Mouse (Mus musculus) right cerebral cortex, postnatal 10 days (tissue): ENCODE data around the gene BC049715.
"Not testable (repeated sequence)": the region's sequence is repeated elsewhere in the genome, so short reads cannot be mapped to it uniquely, and the experiment has no call there.

Experiments used
- DNase-seq, 2 experiments: peaks; one replicate each; pipeline ENCODE4 v3.0.0; 2021; ENCODE audit warnings: low spot score in 2 of 2

The BC049715 gene

DNA sequence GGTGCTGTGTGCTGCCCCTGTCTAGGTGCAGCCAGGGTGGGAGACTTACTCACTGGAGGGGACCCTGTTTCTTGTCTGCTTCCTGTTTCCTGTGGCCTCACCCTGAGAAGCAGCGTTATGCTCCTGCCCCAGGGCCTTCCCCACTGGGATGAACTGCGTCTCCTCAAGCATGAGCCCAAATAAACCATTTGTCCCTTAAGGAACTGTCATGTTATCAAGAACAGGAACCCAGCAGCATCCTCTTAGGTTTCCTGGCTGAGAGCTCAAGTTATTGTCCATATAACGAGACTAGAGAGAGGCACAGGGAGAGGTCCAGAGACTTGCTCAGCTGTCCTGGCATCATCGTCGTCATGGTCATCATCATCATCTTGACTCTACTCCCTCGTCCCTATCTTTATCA lies 22.8 kb downstream of the BC049715 start:
- no peak for DNase-seq

GRCm38 (mm10) chr6:136852348-136852747 lies 24.9 kb downstream of the BC049715 start:
- DNase-seq = no peak

GRCm38 (mm10) chr6:136852762-136853161 lies 25.3 kb downstream of the BC049715 start:
- no peak for DNase-seq

- no peak for DNase-seq
These were observed 26.9 kb downstream of the BC049715 start for GRCm38 (mm10) chr6:136854361-136854781.

- no peak for DNase-seq
These were observed 27.8 kb downstream of the BC049715 start for GRCm38 (mm10) chr6:136855183-136855582.

DNA sequence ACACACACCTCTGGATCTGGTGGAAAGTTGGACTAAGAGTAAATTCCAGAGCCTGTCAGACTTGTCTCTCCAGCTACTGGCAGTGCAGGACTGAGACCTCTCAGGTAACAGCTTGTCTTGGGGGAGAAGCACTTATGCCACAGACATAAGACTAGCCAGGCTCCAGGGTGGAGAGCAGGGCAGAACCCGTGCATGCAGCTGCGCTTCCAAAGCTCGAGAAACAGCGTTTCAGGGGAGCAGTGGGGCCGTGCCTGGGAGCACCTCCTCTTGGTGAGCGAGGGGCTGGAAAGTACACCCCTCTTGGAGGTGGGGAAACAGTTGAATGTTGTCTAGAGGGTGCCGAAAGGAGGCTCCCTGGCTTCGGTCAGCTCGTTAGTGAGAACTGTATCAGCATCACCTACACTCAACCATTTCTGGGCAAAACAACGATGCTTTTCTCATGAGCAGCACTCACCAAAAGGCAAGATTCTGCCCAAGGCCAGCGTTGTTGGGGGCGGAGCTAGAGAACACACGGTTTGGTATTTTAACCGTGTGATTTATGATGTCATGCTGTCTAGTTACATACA lies 28.7 kb downstream of the BC049715 start:
- DNase-seq = no peak

DNA sequence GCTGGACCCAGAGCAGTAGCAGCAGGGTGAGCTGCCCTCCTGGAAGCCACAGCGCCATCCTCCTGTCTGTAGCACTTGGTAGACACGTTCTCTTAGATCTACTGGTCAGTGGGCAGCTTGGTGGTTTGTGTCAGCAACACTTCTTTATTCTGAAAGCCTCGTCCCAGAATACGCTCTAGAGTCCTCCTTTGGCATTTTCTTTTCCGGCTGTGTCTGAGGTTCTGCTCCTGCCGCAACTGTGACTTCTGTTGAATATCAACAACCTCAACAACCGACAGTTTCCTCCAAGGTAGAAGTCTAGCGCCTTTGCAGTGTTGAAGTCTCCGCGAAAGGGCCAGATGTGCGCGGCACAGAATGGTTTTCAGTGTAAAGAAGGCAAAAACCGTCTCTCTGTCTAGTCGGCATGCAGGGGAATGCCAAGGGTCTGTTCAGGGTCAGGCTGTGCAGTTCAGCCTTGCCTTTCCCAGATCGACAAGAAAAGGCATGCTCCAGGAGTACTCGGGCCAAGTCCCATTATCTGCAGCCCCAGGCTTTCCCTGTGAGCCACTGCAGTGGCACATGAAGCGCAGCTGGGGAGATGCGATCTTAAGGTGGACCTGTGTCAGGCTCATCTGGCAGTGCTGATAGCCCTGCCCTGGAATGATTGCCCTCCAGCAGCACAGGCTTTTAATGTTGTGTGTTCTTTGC lies 29.9 kb downstream of the BC049715 start, which contains the start of gene Art4:
Art4 (minus strand) TSS at position 548 of the 687 bp plus-strand sequence.
- no peak for DNase-seq

DNA sequence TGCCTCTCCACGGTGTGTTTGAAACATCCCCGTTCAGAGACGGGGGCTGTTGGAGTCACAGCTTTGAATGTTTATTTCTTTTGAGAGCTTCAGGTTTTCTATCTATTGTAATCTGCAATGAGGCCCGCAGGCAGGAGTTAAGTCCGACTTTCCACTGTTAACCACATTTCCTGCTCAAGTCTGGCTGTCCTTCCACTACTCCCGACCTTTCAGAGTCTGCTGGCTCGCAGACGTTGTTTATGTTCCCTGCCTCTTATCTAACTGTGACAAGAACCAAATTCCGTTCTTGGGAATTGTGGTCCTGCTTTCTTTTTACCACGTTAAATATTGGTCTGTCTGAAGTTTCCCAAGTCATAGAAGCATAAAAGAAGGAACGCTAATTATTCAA lies 30.4 kb downstream of the BC049715 start:
- DNase-seq = no peak

DNA sequence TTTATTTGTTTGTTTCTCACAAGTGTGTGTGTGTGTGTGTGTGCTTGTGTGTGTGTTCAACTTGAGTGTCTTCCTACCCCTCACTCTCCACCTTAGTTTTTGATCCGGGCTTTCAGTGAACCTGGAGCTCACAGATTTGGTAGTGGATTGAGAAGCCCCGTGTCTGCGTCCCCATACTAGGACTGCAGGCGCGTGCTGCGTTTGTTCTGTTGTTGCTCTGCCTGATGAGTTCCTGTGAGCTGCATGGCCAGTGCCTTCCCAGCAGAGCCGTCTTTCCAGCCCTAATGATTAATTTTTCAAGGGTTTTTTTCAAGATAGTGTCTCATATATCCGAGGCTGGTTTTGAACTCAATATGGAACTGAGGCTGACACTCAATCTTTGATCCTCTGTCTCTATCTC lies 31.0 kb downstream of the BC049715 start:
- DNase-seq = no peak

GRCm38 (mm10) chr6:136861020-136861419 lies 33.6 kb downstream of the BC049715 start:
- no peak for DNase-seq

DNA sequence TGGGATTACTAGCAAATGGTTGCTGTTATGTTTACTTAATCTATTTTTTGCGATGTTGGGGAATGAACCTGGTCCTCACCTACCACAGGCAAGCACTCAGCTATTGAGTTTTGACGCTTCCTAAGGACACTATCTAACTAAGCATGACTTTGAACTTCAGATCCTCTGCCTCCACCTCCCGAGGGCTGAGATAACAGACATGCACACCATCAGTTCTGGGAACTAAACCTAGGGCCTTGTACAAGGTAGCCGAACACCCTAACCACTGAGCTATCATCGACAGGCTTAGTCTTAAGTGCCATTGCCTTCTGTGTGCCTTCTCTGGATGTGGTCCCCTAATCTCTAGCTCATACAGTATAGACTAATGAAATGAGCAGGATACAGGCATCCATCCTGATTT lies 37.9 kb downstream of the BC049715 start:
- no peak for DNase-seq

- DNase-seq = no peak
These were observed 38.7 kb downstream of the BC049715 start for GRCm38 (mm10) chr6:136866150-136866549.

GRCm38 (mm10) chr6:136868921-136869320 lies 41.5 kb downstream of the BC049715 start:
- no peak for DNase-seq

GRCm38 (mm10) chr6:136874599-136874998 lies 47.2 kb downstream of the BC049715 start:
- peak; percentile 52 to 65 for DNase-seq

DNA sequence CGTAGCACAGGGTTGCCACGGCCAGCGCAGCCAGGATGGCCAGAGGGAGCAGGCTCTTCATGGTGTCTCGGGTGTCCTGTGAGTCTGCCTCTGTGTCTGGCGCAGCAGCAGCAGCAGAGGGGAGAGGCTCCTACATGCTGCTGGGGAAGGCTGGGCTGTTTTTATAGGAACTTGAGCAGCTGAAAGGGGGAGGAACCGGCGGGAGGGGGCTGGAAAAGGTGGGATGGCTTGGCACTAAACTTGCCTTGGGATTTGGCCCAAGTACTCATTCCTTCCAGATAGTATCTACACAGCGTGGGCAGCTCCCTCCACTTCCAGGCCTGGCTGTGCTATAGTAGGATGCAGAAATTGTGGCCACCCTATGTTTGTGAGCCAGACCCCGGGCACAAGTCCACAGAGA lies 48.2 kb downstream of the BC049715 start, which contains the start of gene Mgp:
Mgp (minus strand) TSS at position 154 of the 400 bp plus-strand sequence.
- peak in 1 of 2 experiments; percentile 36 for DNase-seq

DNA sequence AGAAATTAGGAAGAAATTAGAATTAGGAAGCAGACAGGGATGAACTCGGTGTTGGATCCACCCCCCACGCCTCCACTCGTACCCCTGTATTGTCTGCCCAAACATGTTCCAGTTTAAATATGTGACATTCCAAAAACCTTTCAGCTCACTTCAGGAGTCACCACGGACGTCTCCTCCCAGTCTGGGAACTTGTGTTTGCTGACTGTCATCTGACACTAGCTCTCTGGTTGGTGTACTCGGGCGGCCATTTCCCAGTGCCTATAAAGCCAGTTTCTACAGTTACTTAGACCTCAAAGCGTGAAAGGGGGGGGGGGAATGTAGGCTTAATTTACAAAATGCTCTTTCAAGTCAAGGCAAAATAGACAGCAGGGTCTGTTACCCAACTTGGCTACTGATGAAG lies 54.3 kb downstream of the BC049715 start:
- no peak for DNase-seq

DNA sequence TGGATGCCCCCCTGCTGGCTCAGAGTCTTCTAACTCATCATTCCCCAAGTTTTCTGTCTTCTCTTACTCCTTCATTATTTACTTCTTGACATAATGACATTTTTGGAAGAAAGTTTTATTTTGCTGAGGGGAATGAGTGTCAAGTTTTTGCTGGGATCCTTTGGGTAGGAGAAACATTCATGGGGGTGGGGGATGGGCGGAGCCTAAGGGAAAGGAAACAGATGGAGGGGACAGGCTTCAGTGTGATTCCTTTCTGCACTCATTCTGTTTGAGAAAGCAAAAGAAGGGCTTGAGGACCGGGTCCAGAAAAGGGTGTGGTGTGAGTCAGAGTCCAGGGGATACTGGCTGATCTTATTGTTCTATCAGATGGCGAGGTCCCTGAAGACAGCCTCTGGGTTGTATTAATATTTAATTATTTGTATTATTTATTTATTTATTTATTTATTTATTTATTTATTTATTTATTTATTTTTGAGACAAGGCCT lies 56.0 kb downstream of the BC049715 start:
- no peak for DNase-seq

DNA sequence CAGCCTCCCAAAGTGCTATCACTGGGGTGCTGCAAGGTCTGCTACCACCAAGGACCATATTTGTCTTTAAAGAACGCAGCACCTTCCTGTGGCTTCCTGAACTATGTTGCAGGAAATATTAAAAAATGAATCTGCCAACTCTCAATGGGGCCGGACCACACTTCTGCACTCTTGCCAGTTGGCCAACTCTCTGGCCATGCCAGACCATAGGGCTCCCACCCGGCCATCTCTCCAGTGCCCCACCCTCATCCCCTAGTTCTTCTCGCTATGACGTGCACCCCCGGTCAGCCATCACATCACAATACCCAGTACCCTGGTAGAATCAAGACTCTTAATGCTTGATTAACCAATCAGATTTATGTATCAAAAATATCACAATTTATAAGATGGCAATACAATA lies 56.5 kb downstream of the BC049715 start:
- no peak for DNase-seq

GRCm38 (mm10) chr6:136884766-136885165 lies 57.3 kb downstream of the BC049715 start:
- not testable (repeated sequence) for DNase-seq

- no peak for DNase-seq
These were observed 60.4 kb downstream of the BC049715 start for GRCm38 (mm10) chr6:136887854-136888253.

- no peak for DNase-seq
These were observed 61.6 kb downstream of the BC049715 start for GRCm38 (mm10) chr6:136889067-136889466.

DNA sequence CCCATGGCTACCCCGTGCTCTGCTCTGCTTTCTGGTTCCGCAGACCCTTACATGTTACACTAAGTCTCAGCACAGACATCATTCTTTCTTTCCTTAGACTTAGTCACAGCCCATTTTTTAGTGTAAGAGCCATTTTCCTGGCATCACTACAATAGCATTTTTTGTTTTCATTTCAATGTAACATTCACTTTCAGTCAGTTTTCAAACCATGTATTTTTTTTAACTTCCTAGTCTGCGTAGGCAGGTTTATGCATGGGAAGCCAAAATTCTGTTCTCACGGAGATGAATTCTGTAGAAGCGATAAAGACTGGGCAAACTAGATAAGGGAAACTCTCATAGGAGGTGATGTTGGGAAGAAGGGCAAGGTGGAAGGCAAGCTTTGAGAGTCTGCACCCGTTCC lies 62.1 kb downstream of the BC049715 start:
- no peak for DNase-seq
